ENCODE assay signal across 13 mouse cellular contexts in genomic region chr8:35211506-35212452, GRCm38 (mm10).
DNase-seq lines count a peak whose midpoint lies in the region; ATAC-seq and TF ChIP-seq lines count a peak whose summit lies in the region.
"Had no signal": no experiment of that assay in that cellular context is flagged by ENCODE, and none has a peak within 500 bp of the region (broad histone marks: within the 10 kb centered on the region; RNA-seq: fewer than 3 reads in every experiment).

No protein-coding gene starts in this region.

- no peaks in the 10 kb centered on the region for H3K36me3 ChIP-seq in hindbrain, postnatal 0 days (ENCODE audit: insufficient read depth, low read length)
- H3K36me3 ChIP-seq in hindbrain, embryonic 11.5 days (ENCODE audit: control insufficient read depth, insufficient read depth, low read length), result no peaks in the 10 kb centered on the region
- H3K36me3 ChIP-seq: heart, embryonic 13.5 days had no signal

- no peak for DNase-seq in hindbrain, postnatal 0 days (ENCODE audit: low spot score)
- no peak for DNase-seq in hindbrain, embryonic 11.5 days (ENCODE audit: low spot score)
- DNase-seq in adipocyte (ENCODE audit: low spot score), result peak; percentile 46
- DNase-seq in adrenal gland, postnatal 36 days, result peak; percentile 39 to 60
- peak; percentile 43 for DNase-seq in forelimb bud, embryonic 11.5 days (ENCODE audit: low read depth, low spot score)
- no peak for DNase-seq in frontal cortex, postnatal 25 days (ENCODE audit: low spot score in 2 of 2)
- no peak for DNase-seq in layer of hippocampus, postnatal 14 days (ENCODE audit: low spot score in 2 of 2)
- DNase-seq in B cell, adult 2 months, result no peak
- DNase-seq: cerebellum, postnatal 14 days; lung, postnatal 14 days; right cerebral cortex, postnatal 4 days had no signal

- no peak for TF ChIP-seq CTCF in hindbrain, postnatal 0 days (IDR thresholded peaks at IDR 0.05; ENCODE audit: low read depth)

- no peak overlapping the region for H3K9ac ChIP-seq in hindbrain, postnatal 0 days (replicated peaks; ENCODE audit: low read length)
- no peak overlapping the region for H3K9ac ChIP-seq in hindbrain, embryonic 11.5 days (ENCODE audit: low read depth, low read length)
- H3K9ac ChIP-seq: heart, embryonic 13.5 days had no signal

- H3K9me3 ChIP-seq in hindbrain, postnatal 0 days (ENCODE audit: low read length), result no peaks in the 10 kb centered on the region
- H3K9me3 ChIP-seq in hindbrain, embryonic 11.5 days (ENCODE audit: control insufficient read depth, low read length), result no peaks in the 10 kb centered on the region
- H3K9me3 ChIP-seq: heart, embryonic 13.5 days had no signal

- H3K27ac ChIP-seq in hindbrain, postnatal 0 days, result no peak overlapping the region
- H3K27ac ChIP-seq in hindbrain, embryonic 11.5 days (ENCODE audit: low read depth, low read length), result no peak overlapping the region
- H3K27ac ChIP-seq: heart, embryonic 13.5 days; kidney, postnatal 0 days had no signal

- 67% methylated on average over 10 of the region's 10 CpGs for WGBS in hindbrain, postnatal 0 days
- 57% methylated on average over 10 of the region's 10 CpGs for WGBS in hindbrain, embryonic 11.5 days

- no peaks in the 10 kb centered on the region for H3K4me1 ChIP-seq in hindbrain, postnatal 0 days (ENCODE audit: insufficient read depth, low read length)
- H3K4me1 ChIP-seq in hindbrain, embryonic 11.5 days (replicated peaks; ENCODE audit: control insufficient read depth, insufficient read depth, low read length), result no peaks in the 10 kb centered on the region

- no peaks in the 10 kb centered on the region for H3K27me3 ChIP-seq in hindbrain, postnatal 0 days (ENCODE audit: insufficient read depth, low read length)
- no peaks in the 10 kb centered on the region for H3K27me3 ChIP-seq in hindbrain, embryonic 11.5 days (ENCODE audit: control insufficient read depth, insufficient read depth, low read length)
- H3K27me3 ChIP-seq: heart, embryonic 13.5 days had no signal

- peak; percentile 49; the same call in 1 of the 2 replicates for ATAC-seq in hindbrain, postnatal 0 days
- ATAC-seq in hindbrain, embryonic 11.5 days (ENCODE audit: low FRiP score), result no peak

- no peak overlapping the region for H3K4me3 ChIP-seq in hindbrain, postnatal 0 days (ENCODE audit: low read length)
- H3K4me3 ChIP-seq in hindbrain, embryonic 11.5 days (ENCODE audit: low read depth, low read length), result no peak overlapping the region
- H3K4me3 ChIP-seq: heart, embryonic 13.5 days had no signal

- no peak overlapping the region for H3K4me2 ChIP-seq in hindbrain, postnatal 0 days (ENCODE audit: low read depth, low read length)
- no peak overlapping the region for H3K4me2 ChIP-seq in hindbrain, embryonic 11.5 days (replicated peaks; ENCODE audit: low read depth, low read length)
- H3K4me2 ChIP-seq: heart, embryonic 13.5 days had no signal

Comparison
In these comparisons a context has a peak if more than half of its experiments do, and no peak if none do; other contexts are left out.
1. DNase-seq: peak in adipocyte (single experiment), adrenal gland, postnatal 36 days (2 of 2) and forelimb bud, embryonic 11.5 days (single experiment); none in hindbrain, postnatal 0 days (single experiment), hindbrain, embryonic 11.5 days (single experiment), frontal cortex, postnatal 25 days (0 of 2), layer of hippocampus, postnatal 14 days (0 of 2) and B cell, adult 2 months (0 of 2).